Mouse (Mus musculus): ENCODE results near the gene Ces2h. TPM values are rescaled to one million over a fixed set of nuclear protein-coding genes. Genes with fewer than 3 reads are reported as not detected.

Ces2h gene
- 0.05 TPM in 1 of 2 replicates, not detected in the other for polyA plus RNA-seq (2015; fragmentation: Nextera tagmentation; extraction: Ambion mirVana)

GRCm38 (mm10) chr8:105000586-105000985 lies at the start of gene Ces2h:
Gene Ces2h, plus strand, starts transcription at chr8:105000853.
- no peak within 1 kb of the TSS for H3K4me2 ChIP-seq
- H3K36me3 ChIP-seq = no peaks in the 10 kb centered on the region
- no peak for ATAC-seq (ENCODE audit: low read depth)
- no peak for DNase-seq
- no peaks in the 10 kb centered on the region for H3K9me3 ChIP-seq (replicated peaks)
- H3K4me3 ChIP-seq (replicated peaks) = no peak within 1 kb of the TSS
- H3K27ac ChIP-seq = no peak within 1 kb of the TSS
- 67% methylated on average over 7 of the region's 7 CpGs for WGBS (ENCODE audit: insufficient replicate concordance)
- no peaks in the 10 kb centered on the region for H3K4me1 ChIP-seq (replicated peaks)
- no peaks in the 10 kb centered on the region for H3K27me3 ChIP-seq
- H3K9ac ChIP-seq = no peak within 1 kb of the TSS

GRCm38 (mm10) chr8:104961537-104961961 lies 39.1 kb upstream of the Ces2h start, which contains the start of gene Ces2g:
Gene Ces2g, plus strand, starts transcription at chr8:104961718.
- H3K27me3 ChIP-seq = no peaks in the 10 kb centered on the region
- H3K36me3 ChIP-seq = peaks cover 26% of the 10 kb centered on the region
- DNase-seq = peak; percentile 13
- peak within 1 kb of the TSS; percentile 61 for H3K4me3 ChIP-seq (replicated peaks)
- H3K9ac ChIP-seq = peak within 1 kb of the TSS; percentile 77
- H3K9me3 ChIP-seq (replicated peaks) = no peaks in the 10 kb centered on the region
- 35% methylated on average over 5 of the region's 5 CpGs for WGBS (ENCODE audit: insufficient replicate concordance)
- peak within 1 kb of the TSS; percentile 64 for H3K4me2 ChIP-seq
- peak; percentile 35 for ATAC-seq (ENCODE audit: low read depth)
- H3K4me1 ChIP-seq (replicated peaks) = peaks cover 33% of the 10 kb centered on the region
- H3K27ac ChIP-seq = peak within 1 kb of the TSS; percentile 88

GRCm38 (mm10) chr8:104962229-104962901 lies 38.3 kb upstream of the Ces2h start:
- H3K27ac ChIP-seq = peak overlapping the region; percentile 88
- no peaks in the 10 kb centered on the region for H3K9me3 ChIP-seq (replicated peaks)
- DNase-seq (peak; percentile 63), ATAC-seq (ENCODE audit: low read depth) (peak; percentile 99)
- H3K27me3 ChIP-seq = no peaks in the 10 kb centered on the region
- H3K4me1 ChIP-seq (replicated peaks) = peaks cover 33% of the 10 kb centered on the region
- peak overlapping the region; percentile 61 for H3K4me3 ChIP-seq (replicated peaks)
- 32% methylated on average over 8 of the region's 8 CpGs for WGBS (ENCODE audit: insufficient replicate concordance)
- peak overlapping the region; percentile 77 for H3K9ac ChIP-seq
- H3K4me2 ChIP-seq = peak overlapping the region; percentile 64
- peaks cover 35% of the 10 kb centered on the region for H3K36me3 ChIP-seq

- ATAC-seq (ENCODE audit: low read depth) = no peak
- no peaks in the 10 kb centered on the region for H3K27me3 ChIP-seq
- H3K4me2 ChIP-seq = peak overlapping the region; percentile 64
- H3K36me3 ChIP-seq = peaks cover 45% of the 10 kb centered on the region
- peak overlapping the region; percentile 77 for H3K9ac ChIP-seq
- H3K27ac ChIP-seq = peak overlapping the region; percentile 88
- no peaks in the 10 kb centered on the region for H3K9me3 ChIP-seq (replicated peaks)
- H3K4me3 ChIP-seq (replicated peaks) = peak overlapping the region; percentile 61
- DNase-seq = peak; percentile 1
- 53% methylated on average over 4 of the region's 4 CpGs for WGBS (ENCODE audit: insufficient replicate concordance)
- peaks cover 33% of the 10 kb centered on the region for H3K4me1 ChIP-seq (replicated peaks)
Measured at GRCm38 (mm10) chr8:104963375-104963894, 37.2 kb upstream of the Ces2h start.

- 71% methylated on average over 5 of the region's 5 CpGs for WGBS (ENCODE audit: insufficient replicate concordance)
- no peaks in the 10 kb centered on the region for H3K9me3 ChIP-seq (replicated peaks)
- no peak overlapping the region for H3K4me3 ChIP-seq (replicated peaks)
- H3K9ac ChIP-seq = no peak overlapping the region
- H3K36me3 ChIP-seq = no peaks in the 10 kb centered on the region
- no peak overlapping the region for H3K4me2 ChIP-seq
- H3K4me1 ChIP-seq (replicated peaks) = no peaks in the 10 kb centered on the region
- no peak overlapping the region for H3K27ac ChIP-seq
- no peak for ATAC-seq (ENCODE audit: low read depth)
- H3K27me3 ChIP-seq = no peaks in the 10 kb centered on the region
- DNase-seq = no peak
Measured at GRCm38 (mm10) chr8:104984126-104984525, 16.5 kb upstream of the Ces2h start.

- Histone ChIP-seq H3K9me3 (replicated peaks) (no peaks in the 10 kb centered on the region), H3K9ac (no peak overlapping the region), H3K36me3 (no peaks in the 10 kb centered on the region), H3K4me1 (replicated peaks) (no peaks in the 10 kb centered on the region), H3K27me3 (no peaks in the 10 kb centered on the region), H3K27ac (no peak overlapping the region), H3K4me3 (replicated peaks) (no peak overlapping the region), H3K4me2 (no peak overlapping the region)
- 75% methylated on average over 2 of the region's 2 CpGs for WGBS (ENCODE audit: insufficient replicate concordance)
- ATAC-seq (ENCODE audit: low read depth) = no peak
- DNase-seq = no peak
Measured at GRCm38 (mm10) chr8:104984942-104985341, 15.7 kb upstream of the Ces2h start.

GRCm38 (mm10) chr8:104998191-104998590 lies 2.5 kb upstream of the Ces2h start:
- no peak overlapping the region for H3K27ac ChIP-seq
- DNase-seq = no peak
- WGBS (ENCODE audit: insufficient replicate concordance) = 56% methylated on average over 6 of the region's 6 CpGs
- no peaks in the 10 kb centered on the region for H3K36me3 ChIP-seq
- H3K27me3 ChIP-seq = no peaks in the 10 kb centered on the region
- no peaks in the 10 kb centered on the region for H3K4me1 ChIP-seq (replicated peaks)
- no peak overlapping the region for H3K9ac ChIP-seq
- H3K4me3 ChIP-seq (replicated peaks) = no peak overlapping the region
- no peak overlapping the region for H3K4me2 ChIP-seq
- H3K9me3 ChIP-seq (replicated peaks) = no peaks in the 10 kb centered on the region
- no peak for ATAC-seq (ENCODE audit: low read depth)

- 64% methylated on average over 6 of the region's 6 CpGs for WGBS (ENCODE audit: insufficient replicate concordance)
- no peak for DNase-seq
Measured at GRCm38 (mm10) chr8:104999183-104999582, 1.5 kb upstream of the Ces2h start.

GRCm38 (mm10) chr8:105010000-105010399 lies 9.3 kb downstream of the Ces2h start:
- Histone ChIP-seq H3K9me3 (replicated peaks) (peaks cover 9% of the 10 kb centered on the region; the same call in 1 of the 2 replicates), H3K4me3 (replicated peaks) (no peak overlapping the region), H3K4me1 (replicated peaks) (no peaks in the 10 kb centered on the region), H3K27me3 (no peaks in the 10 kb centered on the region), H3K36me3 (no peaks in the 10 kb centered on the region), H3K27ac (no peak overlapping the region), H3K9ac (no peak overlapping the region), H3K4me2 (no peak overlapping the region)
- WGBS (ENCODE audit: insufficient replicate concordance) = 57% methylated on average over 2 of the region's 2 CpGs
- ATAC-seq (ENCODE audit: low read depth) (no peak), DNase-seq (no peak)

More at GRCm38 (mm10) chr8:104999183-104999582, 1.5 kb upstream of the Ces2h start:
- H3K4me3 ChIP-seq (replicated peaks) = no peak overlapping the region
- no peak overlapping the region for H3K4me2 ChIP-seq
- ATAC-seq (ENCODE audit: low read depth) = no peak
- no peak overlapping the region for H3K9ac ChIP-seq
- H3K27ac ChIP-seq = no peak overlapping the region
- no peaks in the 10 kb centered on the region for H3K27me3 ChIP-seq
- H3K4me1 ChIP-seq (replicated peaks) = no peaks in the 10 kb centered on the region
- H3K9me3 ChIP-seq (replicated peaks) = no peaks in the 10 kb centered on the region
- H3K36me3 ChIP-seq = no peaks in the 10 kb centered on the region

GRCm38 (mm10) chr8:105011136-105011535 lies 10.5 kb downstream of the Ces2h start:
- 65% methylated on average over 12 of the region's 12 CpGs for WGBS (ENCODE audit: insufficient replicate concordance)
- H3K4me1 ChIP-seq (replicated peaks) = no peaks in the 10 kb centered on the region
- H3K9ac ChIP-seq = no peak overlapping the region
- H3K4me2 ChIP-seq = no peak overlapping the region
- DNase-seq = no peak
- H3K9me3 ChIP-seq (replicated peaks) = peaks cover 9% of the 10 kb centered on the region; the same call in 1 of the 2 replicates
- H3K4me3 ChIP-seq (replicated peaks) = no peak overlapping the region
- no peaks in the 10 kb centered on the region for H3K36me3 ChIP-seq
- no peak for ATAC-seq (ENCODE audit: low read depth)
- H3K27me3 ChIP-seq = no peaks in the 10 kb centered on the region
- no peak overlapping the region for H3K27ac ChIP-seq

GRCm38 (mm10) chr8:105014391-105014790 lies 13.7 kb downstream of the Ces2h start:
- H3K9ac ChIP-seq = no peak overlapping the region
- no peak overlapping the region for H3K4me2 ChIP-seq
- no peaks in the 10 kb centered on the region for H3K36me3 ChIP-seq
- H3K4me1 ChIP-seq (replicated peaks) = no peaks in the 10 kb centered on the region
- no peaks in the 10 kb centered on the region for H3K27me3 ChIP-seq
- no peak for ATAC-seq (ENCODE audit: low read depth)
- peaks cover 4% of the 10 kb centered on the region; the same call in 1 of the 2 replicates for H3K9me3 ChIP-seq (replicated peaks)
- 75% methylated on average over 5 of the region's 5 CpGs for WGBS (ENCODE audit: insufficient replicate concordance)
- no peak overlapping the region for H3K4me3 ChIP-seq (replicated peaks)
- no peak for DNase-seq
- no peak overlapping the region for H3K27ac ChIP-seq

All from liver, embryonic 13.5 days (tissue).